Mouse (Mus musculus) T-helper 17 cell (primary cell): ENCODE measurements at regions not wholly inside any gene's neighbourhood (a gene's known extent, or its start where the extent isn't known, plus 50 kb on each side); places are given as distances from the start of the nearest gene placed in this dataset.
"Not testable (repeated sequence)": the region's sequence is repeated elsewhere in the genome, so short reads cannot be mapped to it uniquely, and the experiment has no call there.

Experiments
- in situ Hi-C, 2 experiments: fragments of 300-600 bp; cut with MboI, MseI; formaldehyde crosslinking; loops; 1 replicate in 1 of 2; 2 replicates in 1 of 2; pipeline ENCODE4 v1.15.1; 2025; ENCODE audit warnings: high pct_unique_total_duplicates in 2 of 2

DNA sequence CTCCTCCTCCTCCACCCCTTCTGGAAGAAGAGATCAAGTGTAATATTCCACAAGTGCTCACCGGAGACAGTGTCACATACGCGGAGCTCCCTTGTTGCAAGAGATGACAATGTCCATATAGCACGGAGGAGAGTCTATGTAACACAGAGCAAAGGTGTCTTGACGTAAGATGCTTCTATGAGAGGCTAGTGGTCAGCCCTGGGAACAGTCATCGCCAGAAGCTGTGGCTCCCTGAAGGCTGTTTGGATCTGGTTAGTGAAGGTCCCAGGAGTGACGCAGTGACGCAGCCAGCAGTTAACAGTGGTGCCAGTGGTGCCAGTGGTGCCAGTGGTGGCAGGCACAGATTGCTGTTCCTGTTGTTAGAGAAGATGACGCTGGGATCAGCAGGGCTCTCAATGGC, 66.9 kb downstream of the Twistnb start:
- in situ Hi-C loops: loop anchor here (25.0 kb wide), 1 partner anchor 941 kb away; no protein-coding TSS in a partner anchor

DNA sequence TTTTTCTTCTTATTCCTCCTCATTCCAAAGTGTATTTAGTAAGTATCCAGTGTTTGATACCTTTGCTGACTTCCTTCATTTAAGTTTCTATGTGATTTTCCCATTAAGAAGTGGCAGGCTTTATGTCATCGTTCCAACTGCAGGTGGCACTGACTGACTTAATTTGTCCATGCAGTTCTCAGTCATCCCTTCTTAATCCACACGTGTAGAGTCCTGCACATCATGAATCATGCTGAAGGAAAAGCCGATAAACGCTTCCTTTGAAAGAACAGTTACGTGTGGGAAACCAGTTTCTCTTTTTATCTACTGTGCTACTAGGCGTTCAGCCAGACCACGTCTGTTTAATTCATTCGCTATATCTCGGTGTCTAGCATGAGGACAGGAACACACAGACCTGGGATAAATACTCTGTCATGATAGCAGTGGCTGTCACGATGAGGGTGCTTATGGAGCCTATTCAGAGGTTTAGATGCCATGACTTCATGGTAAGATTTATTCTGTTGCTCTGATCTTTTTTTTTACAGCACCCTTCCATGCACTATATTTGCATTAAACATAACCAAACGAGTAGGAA, 68.0 kb downstream of the Twistnb start:
- in situ Hi-C loops: loop anchor here (25.0 kb wide), 1 partner anchor 940 kb away; no protein-coding TSS in a partner anchor

DNA sequence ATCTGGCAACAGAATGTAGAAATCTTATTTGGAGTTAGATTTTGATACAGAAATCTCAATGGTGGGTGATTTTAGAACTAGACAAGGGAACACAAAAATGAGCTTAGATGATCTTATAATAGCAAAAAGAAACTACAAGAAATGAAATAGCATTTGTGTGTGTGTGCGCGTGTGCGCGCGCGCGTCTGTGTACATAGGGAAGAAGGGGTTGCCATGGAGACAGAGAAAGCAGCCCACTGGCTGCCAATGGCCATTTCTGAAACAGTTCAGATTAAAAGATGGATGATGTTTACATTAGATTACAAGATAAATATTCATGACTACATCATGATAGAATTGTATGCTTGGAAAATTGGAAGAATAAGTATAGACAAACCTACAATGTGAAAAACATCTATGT, 112.1 kb downstream of the Twistnb start:
- in situ Hi-C loops: no loop called here

DNA sequence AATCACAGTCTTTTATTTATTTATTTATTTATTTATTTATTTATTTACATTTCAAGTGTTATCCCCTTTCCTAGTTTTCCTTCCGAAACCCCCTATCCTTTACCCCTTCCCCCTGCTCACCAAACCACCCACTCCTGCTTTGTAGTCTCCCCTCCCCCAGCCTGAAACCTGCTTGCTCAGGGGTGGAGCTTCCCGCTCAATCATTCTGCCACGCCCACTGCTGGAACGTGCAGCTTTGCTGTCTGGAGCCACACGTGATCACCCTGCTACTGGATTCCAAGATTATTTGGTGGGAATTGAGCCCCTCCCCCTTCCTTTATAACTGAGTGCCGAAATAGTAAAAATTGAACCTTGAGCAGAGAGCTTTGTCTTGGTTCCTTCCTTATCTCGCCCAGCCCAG, 122.2 kb downstream of the Twistnb start:
- in situ Hi-C loops: not testable (repeated sequence)

DNA sequence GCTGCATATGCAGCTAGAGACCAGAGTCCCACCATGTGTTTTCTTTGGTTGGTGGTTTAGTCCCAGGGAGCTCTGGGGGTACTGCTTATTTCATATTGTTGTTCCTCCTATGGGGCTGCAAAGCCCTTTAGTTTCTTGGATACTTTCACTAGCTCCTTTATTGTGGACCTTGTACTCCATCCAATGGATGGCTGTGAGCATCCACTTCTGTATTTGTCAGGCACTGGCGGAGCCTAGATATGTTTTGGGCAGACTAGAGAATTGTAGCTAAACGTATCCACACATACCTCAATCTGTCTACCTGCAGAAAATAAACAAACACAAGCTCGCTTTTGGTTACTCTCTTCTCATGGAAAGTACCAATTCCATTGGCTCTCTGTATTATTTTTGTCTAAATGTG, 122.8 kb downstream of the Twistnb start:
- in situ Hi-C loops: no loop called here

DNA sequence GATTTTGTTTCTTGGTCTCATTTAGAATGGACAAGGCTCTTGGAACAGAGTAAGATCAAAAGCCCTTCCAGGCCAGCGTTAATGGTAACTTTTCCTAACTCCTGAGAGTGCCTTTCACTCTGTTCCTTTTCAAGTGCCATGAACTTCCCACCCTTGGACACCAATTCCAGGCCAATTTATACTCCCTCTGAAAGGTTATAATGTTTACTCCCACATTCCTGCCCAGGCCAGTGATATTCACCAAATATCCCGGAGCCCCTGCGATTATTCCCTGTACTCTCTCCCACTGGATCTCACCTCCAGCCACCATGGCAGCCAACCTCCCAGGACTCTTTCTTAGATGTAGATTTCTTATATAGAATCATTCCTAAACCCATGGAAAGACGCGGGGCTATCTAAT, 123.2 kb downstream of the Twistnb start:
- in situ Hi-C loops: no loop called here

DNA sequence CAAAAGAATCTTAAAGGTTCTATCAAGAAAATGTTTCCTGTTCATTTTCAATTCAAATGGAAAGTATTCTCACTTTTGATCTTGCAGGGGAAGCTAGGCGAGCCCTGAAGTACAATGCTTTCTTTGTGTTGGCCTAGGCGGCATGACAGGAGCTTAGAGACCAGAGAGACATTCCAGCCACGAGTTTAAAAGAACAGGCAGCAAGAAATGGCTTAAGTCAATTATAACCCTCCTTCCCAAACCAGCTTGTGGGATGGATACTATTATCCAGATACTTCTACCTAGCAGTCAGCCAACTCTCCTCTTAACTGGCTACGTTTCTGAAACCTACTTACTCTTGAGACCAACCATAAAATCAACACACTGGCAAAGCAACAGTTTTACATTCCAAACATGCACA, 124.3 kb downstream of the Twistnb start:
- in situ Hi-C loops: no loop called here

DNA sequence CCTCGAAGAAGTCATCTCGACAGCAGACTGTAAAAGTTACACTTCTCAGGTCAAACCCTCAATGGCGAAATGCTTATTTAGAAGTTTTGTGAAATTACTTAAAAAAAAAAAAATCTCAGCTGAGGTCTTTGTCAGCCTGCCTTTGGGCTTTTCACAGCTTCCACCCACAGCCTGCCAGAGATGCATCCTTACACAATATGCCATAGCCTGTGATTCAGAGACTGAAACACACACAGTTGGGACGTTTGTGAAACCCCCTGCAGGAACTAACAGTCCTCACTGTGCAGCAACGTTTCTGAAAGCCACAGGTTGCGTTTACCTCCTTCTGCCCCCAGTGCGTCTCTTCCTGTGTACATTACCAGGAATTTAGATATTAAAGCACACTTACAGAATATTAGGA, 131.7 kb downstream of the Twistnb start:
- in situ Hi-C loops: no loop called here

DNA sequence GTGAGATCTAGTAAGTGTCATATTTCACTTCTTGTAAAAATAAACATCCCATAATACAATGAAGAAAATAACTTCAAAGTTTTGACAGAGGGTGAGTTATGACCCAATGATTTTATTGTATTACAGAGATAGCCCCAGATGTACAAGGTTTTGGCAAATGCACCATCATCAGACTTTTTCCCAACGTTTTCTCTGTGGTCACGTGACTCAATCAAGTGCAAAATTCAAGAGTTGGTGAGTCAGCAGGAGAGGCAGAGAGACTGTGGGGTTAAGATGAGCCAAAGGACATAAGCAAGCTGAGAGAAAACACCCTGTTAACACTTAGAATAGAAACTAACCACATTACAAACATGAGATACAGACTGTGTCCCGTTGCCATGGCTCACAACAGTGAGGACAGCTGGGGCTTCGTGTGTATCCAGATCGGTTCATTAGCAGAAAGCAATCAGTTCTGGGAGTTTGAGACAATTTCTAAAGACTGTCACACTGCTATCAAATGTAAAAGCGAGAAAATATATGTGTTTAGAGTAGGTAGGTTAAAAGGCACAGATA, 148.5 kb downstream of the Twistnb start:
- in situ Hi-C loops: no loop called here

DNA sequence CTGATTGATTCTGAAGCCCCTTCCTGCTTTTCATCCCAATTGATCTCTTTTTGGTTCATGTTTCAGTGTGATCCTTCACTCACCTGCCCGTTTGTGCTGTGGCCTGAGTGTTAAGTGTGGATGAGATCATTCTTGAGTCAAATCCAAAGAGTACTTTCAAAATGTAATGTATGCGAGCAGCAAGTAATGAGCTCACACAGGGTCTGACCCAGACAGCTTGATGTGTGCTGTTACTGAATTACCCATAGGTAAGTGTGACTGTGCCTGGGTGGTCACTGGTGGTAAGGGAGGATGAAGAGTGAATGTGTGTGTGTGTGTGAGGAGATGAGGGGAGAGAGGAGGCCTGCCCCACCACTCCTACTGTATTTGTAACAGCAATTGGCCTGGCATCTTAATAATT, 151.4 kb downstream of the Twistnb start:
- in situ Hi-C loops: no loop called here

DNA sequence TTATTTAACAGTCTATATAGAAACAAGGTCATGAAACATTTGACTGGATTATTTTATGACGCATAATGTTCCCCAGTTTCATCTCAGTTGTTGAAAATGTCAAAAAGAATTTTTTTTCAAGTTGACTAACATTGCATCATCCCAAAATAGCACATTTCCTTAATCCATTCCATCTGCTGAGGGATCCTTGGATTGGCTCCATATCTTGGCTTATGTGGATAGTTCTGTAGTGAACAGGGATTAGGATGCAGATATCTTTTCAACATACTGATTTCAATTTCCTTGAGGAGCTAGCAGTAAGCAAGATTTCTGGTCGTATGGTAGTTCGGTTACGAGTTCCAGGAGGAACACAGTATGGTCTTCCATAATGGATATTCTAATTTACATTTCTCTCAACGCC, 161.6 kb downstream of the Twistnb start:
- in situ Hi-C loops: no loop called here

DNA sequence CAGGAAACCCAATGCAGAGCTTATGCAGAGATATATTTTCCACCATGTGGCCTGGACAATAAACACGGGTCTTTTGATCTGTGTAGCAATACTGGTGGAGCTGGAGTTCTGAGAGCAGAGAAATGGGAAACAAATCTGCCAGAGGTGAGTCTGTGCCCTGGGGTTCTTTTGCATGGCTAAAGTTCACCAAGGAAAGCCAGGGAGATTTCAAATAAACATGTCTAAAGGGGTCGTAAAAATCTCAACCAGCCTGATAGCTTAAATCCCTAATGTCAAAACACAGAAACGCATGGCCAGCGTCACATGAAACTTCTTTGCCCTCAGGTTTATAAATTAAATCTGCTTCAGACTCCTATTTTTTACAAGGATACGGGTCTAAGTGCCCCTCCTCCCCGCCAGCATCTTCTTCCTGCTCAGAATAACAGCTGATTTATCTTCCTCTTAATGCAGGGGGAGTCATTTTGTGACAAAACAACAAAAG, 163.0 kb downstream of the Twistnb start:
- in situ Hi-C loops: no loop called here

DNA sequence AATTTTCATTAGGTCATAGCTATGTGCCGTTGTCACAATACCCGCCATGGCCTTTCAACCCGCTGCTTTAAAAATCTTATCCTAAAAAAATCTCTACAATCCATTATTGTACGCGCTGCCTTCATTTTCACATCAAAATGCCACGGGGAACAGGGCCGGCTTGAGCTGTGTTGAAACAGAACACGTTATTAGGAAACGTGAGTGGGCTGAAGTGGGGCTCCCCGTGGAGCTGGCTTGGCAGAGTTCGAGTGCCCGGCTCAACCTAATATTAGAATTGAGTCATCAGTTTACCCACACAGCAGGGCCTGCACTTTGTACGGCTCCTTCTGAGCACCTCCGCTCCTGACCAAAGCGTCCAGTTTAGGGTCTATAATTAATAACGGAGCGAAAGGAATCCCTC, 163.5 kb downstream of the Twistnb start:
- in situ Hi-C loops: no loop called here

DNA sequence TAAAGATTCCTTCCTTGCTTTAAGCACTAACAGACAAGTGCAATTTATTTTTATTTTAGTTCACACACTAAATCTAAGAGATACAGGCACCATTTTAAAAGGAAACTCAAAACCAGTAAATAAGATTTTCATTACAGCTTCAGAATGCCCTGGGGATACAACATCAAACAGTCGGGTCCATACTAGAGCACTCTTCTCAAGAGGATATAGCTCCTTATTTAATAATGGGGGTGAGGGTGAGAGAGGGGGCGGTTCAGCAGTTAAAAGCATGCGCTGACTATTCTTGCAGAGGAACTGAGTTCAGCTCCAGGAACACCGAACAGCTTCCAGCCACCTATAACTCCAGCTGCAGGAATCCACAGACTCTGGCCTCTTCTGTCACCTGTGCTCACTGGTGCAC, 164.2 kb downstream of the Twistnb start:
- in situ Hi-C loops: no loop called here

DNA sequence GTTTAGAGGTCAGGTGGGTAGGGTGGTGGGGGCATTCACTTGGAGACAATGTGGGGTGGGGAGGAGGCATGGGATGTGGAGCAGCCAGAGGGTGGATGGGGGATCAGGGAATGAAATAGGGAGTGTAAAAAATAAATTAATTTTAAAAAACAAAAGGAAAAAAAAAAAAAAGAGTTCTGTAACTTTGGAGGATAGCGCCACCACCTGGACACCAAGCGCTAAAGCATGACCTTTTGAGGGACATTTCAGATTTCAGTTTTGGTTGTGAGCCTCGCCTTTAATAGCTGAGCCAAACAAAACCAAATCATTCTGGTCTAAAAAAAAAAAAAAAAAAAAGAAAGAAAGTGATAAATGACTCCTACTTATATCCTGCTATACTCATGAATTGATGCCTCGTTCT, 176.0 kb downstream of the Twistnb start:
- in situ Hi-C loops: no loop called here

DNA sequence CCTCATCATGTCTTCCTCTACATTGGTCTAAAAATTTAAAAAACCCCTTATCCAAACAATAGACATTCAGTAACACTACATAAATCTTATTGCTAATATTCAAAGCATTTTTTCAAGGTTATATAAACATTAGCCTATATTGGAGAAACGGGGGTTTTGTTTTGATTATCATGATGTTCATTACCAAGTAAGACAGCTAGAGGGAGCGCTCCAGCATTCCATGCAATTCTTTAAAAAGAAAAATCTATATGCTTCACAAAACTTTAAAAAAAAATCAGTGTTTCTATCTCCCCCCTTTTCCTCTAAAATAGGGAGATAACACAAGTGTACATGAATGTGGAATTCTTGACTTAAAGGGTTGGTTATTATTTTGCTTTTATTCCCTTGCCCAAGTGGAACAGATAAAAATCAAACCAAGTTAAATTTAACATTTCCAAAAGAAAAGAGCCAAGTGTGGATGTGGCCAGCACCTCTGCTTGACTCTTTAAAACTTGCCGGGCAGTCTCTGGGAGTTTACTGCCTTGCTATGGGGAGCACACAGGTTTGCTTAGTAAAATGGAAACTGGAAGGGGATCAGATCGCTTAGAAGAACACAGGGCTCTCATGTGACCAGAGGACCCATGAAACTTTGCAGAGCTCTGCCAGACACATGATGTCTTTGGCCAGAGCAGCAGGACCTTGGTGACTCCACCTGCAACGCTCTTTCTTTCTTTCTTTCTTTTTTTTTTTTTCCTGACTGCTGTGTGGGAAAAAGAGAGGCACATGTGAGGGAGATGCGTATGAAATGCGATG, 178.6 kb downstream of the Twistnb start:
- in situ Hi-C loops: no loop called here

DNA sequence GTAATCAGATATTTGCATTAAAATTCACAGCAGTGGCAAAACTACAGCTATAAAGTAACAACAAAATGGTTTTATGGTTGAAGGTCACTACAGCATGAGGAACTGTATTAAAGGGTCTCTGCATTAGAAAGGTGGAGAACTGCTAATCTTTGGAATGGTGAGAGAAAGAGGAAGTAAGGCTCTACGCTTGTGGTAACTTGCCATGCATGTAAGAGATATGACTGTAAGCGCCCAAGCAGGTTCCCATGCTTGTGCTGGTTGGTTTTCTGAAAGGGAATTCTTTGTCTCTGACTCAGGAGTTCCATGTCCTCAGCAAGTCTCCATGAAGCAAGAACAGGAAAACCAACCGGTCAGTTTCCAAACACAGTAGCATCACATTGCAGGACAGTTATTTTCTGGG, 182.9 kb downstream of the Twistnb start:
- in situ Hi-C loops: no loop called here

DNA sequence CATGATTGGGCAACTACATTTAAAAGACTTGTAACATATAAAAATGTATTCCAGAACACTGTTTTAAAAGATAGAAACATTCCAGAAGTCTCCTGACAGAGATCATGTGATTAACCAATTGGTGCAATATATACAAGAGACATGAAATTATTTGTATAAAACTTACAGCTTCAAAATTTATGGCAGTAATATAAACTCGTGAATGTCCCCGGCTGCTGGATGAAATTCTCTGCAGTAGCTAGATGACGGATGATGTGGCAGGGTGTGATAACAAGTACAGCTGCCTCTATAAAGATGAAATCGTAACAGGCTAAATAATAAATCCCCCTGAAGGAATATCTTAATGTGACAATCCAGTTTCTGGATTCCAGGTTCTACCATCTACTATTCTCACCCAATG, 191.0 kb downstream of the Twistnb start:
- in situ Hi-C loops: no loop called here

DNA sequence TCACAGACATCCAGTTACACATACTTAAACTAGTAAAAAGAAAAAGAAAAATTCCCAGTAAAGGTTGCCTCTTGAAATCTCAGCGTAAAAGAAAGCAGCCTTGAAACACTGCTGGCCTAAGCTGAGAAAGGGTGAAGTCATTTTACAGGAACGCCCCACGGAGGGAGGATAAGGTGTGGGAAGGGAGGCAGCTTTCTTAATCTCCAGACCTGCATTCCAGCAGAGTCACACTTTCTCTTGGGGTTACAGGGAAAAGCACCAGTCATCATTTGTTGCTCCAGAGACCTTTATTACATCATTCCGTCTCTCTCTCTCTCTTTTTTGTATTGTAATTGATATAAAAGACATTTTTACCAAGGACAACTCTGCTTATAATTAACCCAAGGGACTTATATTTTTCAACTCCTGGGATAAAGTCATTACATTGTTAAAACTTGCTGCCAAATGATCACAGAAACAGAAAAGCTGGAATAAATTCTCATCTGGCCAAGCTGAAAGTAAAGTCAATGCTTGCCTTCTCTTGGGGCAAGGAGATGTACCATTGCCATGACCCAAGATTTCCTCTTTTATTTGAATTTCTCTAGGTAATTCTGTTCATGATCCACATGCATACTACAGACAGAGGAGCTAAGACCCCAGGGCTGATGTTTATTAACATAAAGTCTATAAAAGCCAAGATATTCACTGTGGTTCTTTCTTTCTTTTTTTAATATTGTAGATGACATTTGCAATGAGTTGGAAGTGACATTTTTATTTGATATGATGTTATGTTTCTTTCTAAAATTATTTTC, 196.9 kb downstream of the Twistnb start:
- in situ Hi-C loops: loop anchor here in 1 of 2 experiments (25.0 kb wide), 1 partner anchor 514 kb away; no protein-coding TSS in a partner anchor

DNA sequence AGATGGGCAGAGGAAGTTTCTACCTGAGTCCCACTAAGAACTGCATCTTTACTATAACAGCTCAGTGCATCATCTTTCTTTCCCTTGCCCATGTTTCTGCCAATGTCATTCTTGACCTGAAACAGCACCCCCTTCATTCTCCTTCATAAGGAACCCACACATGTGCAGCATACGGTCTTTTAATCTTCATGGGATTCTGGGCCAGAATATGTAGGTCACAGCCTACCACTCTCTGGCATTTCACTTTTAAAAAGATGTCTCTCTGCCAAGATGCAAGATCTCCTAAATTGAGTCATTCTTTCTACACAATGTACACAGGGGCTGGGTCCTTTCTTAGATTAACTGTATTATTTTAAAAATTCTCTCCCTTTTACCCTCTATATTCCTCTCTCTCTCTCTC, 223.2 kb downstream of the Twistnb start:
- in situ Hi-C loops: no loop called here

DNA sequence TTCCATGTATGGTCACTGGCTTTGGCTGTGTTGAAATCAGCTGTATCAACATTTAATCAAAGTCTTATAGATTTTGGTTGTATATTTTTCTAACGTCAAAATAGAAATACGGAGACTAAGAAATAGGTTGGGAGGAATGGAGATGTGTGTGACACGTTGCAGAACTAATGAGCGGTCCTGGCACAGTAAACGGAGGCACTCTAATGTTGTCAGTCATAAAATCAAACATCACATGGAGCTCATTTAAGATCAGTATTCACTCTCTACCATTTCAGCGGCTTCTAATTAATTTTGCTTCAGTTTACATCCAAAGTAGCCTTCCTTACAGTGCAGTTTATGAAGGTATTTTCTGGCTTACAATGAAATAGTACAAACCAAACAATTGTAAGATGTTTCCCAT, 246.1 kb downstream of the Twistnb start:
- in situ Hi-C loops: no loop called here

DNA sequence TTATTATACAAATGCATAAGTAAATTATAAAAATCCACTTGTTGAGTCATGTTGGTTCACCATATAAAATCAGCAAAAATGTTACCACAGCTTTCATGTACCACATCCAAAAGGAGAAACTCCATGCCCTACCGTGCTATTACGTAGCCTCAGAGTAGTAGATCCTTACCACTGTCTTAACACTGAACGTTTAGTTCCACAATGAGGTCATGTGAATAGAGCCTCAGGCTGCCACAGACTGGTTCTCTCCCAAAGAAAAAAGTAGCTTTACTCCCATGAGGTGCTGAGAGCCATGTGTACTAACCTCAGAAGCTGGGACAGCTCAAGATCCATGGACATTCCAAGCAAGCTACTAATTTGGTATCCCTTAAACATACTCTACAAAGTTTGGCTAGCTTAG, 235.4 kb upstream of the Ferd3l start:
- in situ Hi-C loops: loop anchor here (5.0 kb wide), 1 partner anchor 51 kb away; no protein-coding TSS in a partner anchor
